10 mouse cellular contexts compared by ENCODE assay signal in genomic region chr8:91967407-91967806, GRCm38 (mm10).
DNase-seq lines count a peak whose midpoint lies in the region; ATAC-seq lines count a peak whose summit lies in the region.
"Had no signal": no experiment of that assay in that cellular context is flagged by ENCODE, and none has a peak within 500 bp of the region (broad histone marks: within the 10 kb centered on the region; RNA-seq: fewer than 3 reads in every experiment).

No protein-coding gene starts in this region.

- H3K27me3 ChIP-seq in midbrain, embryonic 10.5 days (ENCODE audit: low read depth, poor library complexity, severe bottlenecking), result peaks cover 5% of the 10 kb centered on the region; the same call in 1 of the 2 replicates
- H3K27me3 ChIP-seq in midbrain, embryonic 13.5 days, result peaks cover 3% of the 10 kb centered on the region; the same call in 1 of the 2 replicates
- peaks cover 79% of the 10 kb centered on the region for H3K27me3 ChIP-seq in heart, embryonic 13.5 days (replicated peaks)
- peaks cover 80% of the 10 kb centered on the region for H3K27me3 ChIP-seq in kidney, embryonic 15.5 days
- peaks cover 50% of the 10 kb centered on the region for H3K27me3 ChIP-seq in forebrain, embryonic 10.5 days (ENCODE audit: poor library complexity, severe bottlenecking)
- H3K27me3 ChIP-seq: Patski had no signal

- H3K27ac ChIP-seq in midbrain, embryonic 10.5 days (replicated peaks), result peak overlapping the region; percentile 46; the same call in 1 of the 2 replicates
- no peak overlapping the region for H3K27ac ChIP-seq in midbrain, embryonic 13.5 days
- peak overlapping the region; percentile 83 for H3K27ac ChIP-seq in heart, embryonic 13.5 days (replicated peaks)
- H3K27ac ChIP-seq in kidney, embryonic 15.5 days, result peak overlapping the region; percentile 43
- H3K27ac ChIP-seq in forebrain, embryonic 10.5 days, result no peak overlapping the region
- H3K27ac ChIP-seq: embryonic facial prominence, embryonic 15.5 days had no signal

- H3K4me1 ChIP-seq in midbrain, embryonic 10.5 days, result peaks cover 26% of the 10 kb centered on the region
- H3K4me1 ChIP-seq in midbrain, embryonic 13.5 days (replicated peaks), result peaks cover 15% of the 10 kb centered on the region; the same call in 1 of the 2 replicates
- H3K4me1 ChIP-seq in heart, embryonic 13.5 days, result peaks cover 43% of the 10 kb centered on the region
- peaks cover 17% of the 10 kb centered on the region for H3K4me1 ChIP-seq in kidney, embryonic 15.5 days
- H3K4me1 ChIP-seq in forebrain, embryonic 10.5 days, result peaks cover 3% of the 10 kb centered on the region
- H3K4me1 ChIP-seq: embryonic facial prominence, embryonic 15.5 days had no signal

- H3K9ac ChIP-seq in midbrain, embryonic 13.5 days (replicated peaks), result no peak overlapping the region
- peak overlapping the region; percentile 76 for H3K9ac ChIP-seq in heart, embryonic 13.5 days
- H3K9ac ChIP-seq in kidney, embryonic 15.5 days, result no peak overlapping the region
- H3K9ac ChIP-seq: embryonic facial prominence, embryonic 15.5 days had no signal

- no peak overlapping the region for H3K4me3 ChIP-seq in midbrain, embryonic 10.5 days
- no peak overlapping the region for H3K4me3 ChIP-seq in midbrain, embryonic 13.5 days (replicated peaks)
- H3K4me3 ChIP-seq in heart, embryonic 13.5 days, result peak overlapping the region; percentile 44
- H3K4me3 ChIP-seq in kidney, embryonic 15.5 days (replicated peaks), result 0 out of 2 replicates have a peak overlapping the region, but pooled peaks have one; percentile 4
- H3K4me3 ChIP-seq in forebrain, embryonic 10.5 days, result no peak overlapping the region
- H3K4me3 ChIP-seq: embryonic facial prominence, embryonic 15.5 days had no signal

- WGBS in midbrain, embryonic 10.5 days, result 84% methylated on average over 16 of the region's 16 CpGs
- 71% methylated on average over 16 of the region's 16 CpGs for WGBS in midbrain, embryonic 13.5 days
- 9% methylated on average over 16 of the region's 16 CpGs for WGBS in heart, embryonic 13.5 days
- WGBS in kidney, embryonic 15.5 days, result 48% methylated on average over 16 of the region's 16 CpGs
- WGBS in forebrain, embryonic 10.5 days, result 81% methylated on average over 16 of the region's 16 CpGs

- H3K9me3 ChIP-seq in midbrain, embryonic 10.5 days (replicated peaks), result no peaks in the 10 kb centered on the region
- no peaks in the 10 kb centered on the region for H3K9me3 ChIP-seq in midbrain, embryonic 13.5 days
- H3K9me3 ChIP-seq in heart, embryonic 13.5 days, result no peaks in the 10 kb centered on the region
- H3K9me3 ChIP-seq in kidney, embryonic 15.5 days (replicated peaks), result no peaks in the 10 kb centered on the region
- no peaks in the 10 kb centered on the region for H3K9me3 ChIP-seq in forebrain, embryonic 10.5 days
- H3K9me3 ChIP-seq: embryonic facial prominence, embryonic 15.5 days had no signal

- no peak for DNase-seq in midbrain, embryonic 10.5 days (ENCODE audit: low spot score)
- DNase-seq in right cerebral cortex, postnatal 25 days, result peak; percentile 24
- DNase-seq in forebrain, embryonic 10.5 days (ENCODE audit: extremely low spot score, low spot score), result no peak
- no peak for DNase-seq in cerebellum, adult 11 months
- no peak for DNase-seq in testis, postnatal 10 days (ENCODE audit: low spot score)

- H3K36me3 ChIP-seq in midbrain, embryonic 10.5 days, result no peaks in the 10 kb centered on the region
- no peaks in the 10 kb centered on the region for H3K36me3 ChIP-seq in midbrain, embryonic 13.5 days
- no peaks in the 10 kb centered on the region for H3K36me3 ChIP-seq in heart, embryonic 13.5 days
- no peaks in the 10 kb centered on the region for H3K36me3 ChIP-seq in kidney, embryonic 15.5 days
- H3K36me3 ChIP-seq in forebrain, embryonic 10.5 days (replicated peaks), result no peaks in the 10 kb centered on the region
- H3K36me3 ChIP-seq: embryonic facial prominence, embryonic 15.5 days had no signal

- H3K4me2 ChIP-seq in midbrain, embryonic 13.5 days (replicated peaks), result no peak overlapping the region
- H3K4me2 ChIP-seq in heart, embryonic 13.5 days, result peak overlapping the region; percentile 70
- peak overlapping the region; percentile 33 for H3K4me2 ChIP-seq in kidney, embryonic 15.5 days
- H3K4me2 ChIP-seq: embryonic facial prominence, embryonic 15.5 days had no signal

- no peak for ATAC-seq in midbrain, embryonic 13.5 days
- peak; percentile 67; the same call in 1 of the 2 replicates for ATAC-seq in heart, embryonic 13.5 days (ENCODE audit: extremely low read depth, insufficient number of reproducible peaks, low FRiP score, low TSS enrichment)
- no peak for ATAC-seq in kidney, embryonic 15.5 days (replicated peaks; ENCODE audit: low FRiP score)
- ATAC-seq: Patski had no signal

Comparison
In these comparisons a context has a peak if more than half of its experiments do, and no peak if none do; other contexts are left out.
1. H3K27ac ChIP-seq: peak in midbrain, embryonic 10.5 days (single experiment), heart, embryonic 13.5 days (single experiment) and kidney, embryonic 15.5 days (single experiment); none in midbrain, embryonic 13.5 days (single experiment) and forebrain, embryonic 10.5 days (single experiment).
2. H3K4me3 ChIP-seq: peak in heart, embryonic 13.5 days (single experiment) and kidney, embryonic 15.5 days (single experiment); none in midbrain, embryonic 10.5 days (single experiment), midbrain, embryonic 13.5 days (single experiment) and forebrain, embryonic 10.5 days (single experiment).